Mouse (Mus musculus) embryonic facial prominence, embryonic 13.5 days (tissue): ENCODE measurements around the gene Cfh. TPM values are rescaled to one million over a fixed set of nuclear protein-coding genes. Genes with fewer than 3 reads are reported as not detected.
"Not testable (repeated sequence)": the region's sequence is repeated elsewhere in the genome, so short reads cannot be mapped to it uniquely, and the experiment has no call there.

Experiments used
- ATAC-seq: fragments of 200-750 bp; cut with Nextera tagmentation; 2 replicates; pipeline ENCODE4 v1.8.0; 2017; ENCODE audit warnings: low read depth; ENCODE audit not compliant: insufficient number of reproducible peaks, insufficient read depth, low FRiP score, low TSS enrichment
- H3K27ac ChIP-seq: fragments of 300-500 bp; sonication (generic); 2 replicates; pipeline ENCODE4 v1.5.1; 2015; ENCODE audit warnings: moderate library complexity, mild to moderate bottlenecking, inconsistent platforms
- H3K27me3 ChIP-seq: fragments of 300-500 bp; sonication (generic); 2 replicates; pipeline ENCODE4 v1.6.1; 2015; ENCODE audit warnings: mild to moderate bottlenecking, inconsistent platforms
- H3K36me3 ChIP-seq: fragments of 300-500 bp; sonication (generic); 2 replicates; pipeline ENCODE4 v1.6.1; 2015; ENCODE audit warnings: mild to moderate bottlenecking, inconsistent platforms
- H3K4me1 ChIP-seq: fragments of 300-500 bp; sonication (generic); 2 replicates; pipeline ENCODE4 v1.6.1; 2015; ENCODE audit warnings: inconsistent platforms
- H3K4me2 ChIP-seq: fragments of 300-500 bp; sonication (generic); 2 replicates; pipeline ENCODE4 v1.6.1; 2015; ENCODE audit warnings: moderate library complexity, mild to moderate bottlenecking, inconsistent platforms
- H3K4me3 ChIP-seq: fragments of 300-500 bp; sonication (generic); 2 replicates; pipeline ENCODE4 v1.5.1; 2015; ENCODE audit warnings: mild to moderate bottlenecking, inconsistent platforms
- H3K9ac ChIP-seq: fragments of 300-500 bp; sonication (generic); 2 replicates; pipeline ENCODE4 v1.6.1; 2015; ENCODE audit warnings: mild to moderate bottlenecking, inconsistent platforms
- H3K9me3 ChIP-seq: fragments of 300-500 bp; sonication (generic); 2 replicates; pipeline ENCODE4 v1.6.1; 2016; ENCODE audit warnings: inconsistent platforms
- WGBS: fragments of 180-500 bp; shearing (Covaris S2); methylation state at CpG from one replicate; pipeline ENCODE4 v1.1.7; 2015; ENCODE audit warnings: mixed read lengths; 5-methylcytosine and 5-hydroxymethylcytosine counted together
- polyA plus RNA-seq: library from polyadenylated mRNA; unstranded; fragments of >200 nt; fragmentation: Nextera tagmentation; extraction: Ambion mirVana; gene quantifications from 2 replicates; pipeline ENCODE4 v1.2.1, GENCODE M21; 2015

Gene Cfh
- polyA plus RNA-seq, result 6.0 and 6.6 TPM in 2 replicates

DNA sequence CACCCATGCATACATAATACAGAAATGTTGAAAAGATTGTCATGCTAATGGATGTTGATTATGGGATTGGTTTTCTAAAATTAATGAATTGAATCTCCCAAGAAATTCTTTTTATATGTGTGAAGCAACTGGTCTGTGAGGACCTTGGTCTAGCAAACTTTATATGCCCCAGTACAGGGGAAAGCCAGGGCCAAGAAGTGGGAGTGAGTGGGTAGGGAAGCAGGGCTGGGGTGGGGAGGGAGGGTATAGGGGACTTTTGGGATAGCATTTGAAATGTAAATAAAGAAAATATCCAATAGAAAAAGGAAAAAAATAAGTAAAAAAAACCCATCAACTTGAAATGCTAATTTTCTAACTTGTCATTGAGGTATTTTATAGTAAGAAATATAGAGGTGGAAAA, at the start of gene Cfh:
Gene Cfh (minus strand): TSS at position 101 of the 400 bp plus-strand sequence.
- H3K27ac ChIP-seq, H3K4me2 ChIP-seq, H3K4me1 ChIP-seq, ATAC-seq, H3K9me3 ChIP-seq, H3K9ac ChIP-seq, H3K36me3 ChIP-seq, H3K4me3 ChIP-seq, H3K27me3 ChIP-seq: not testable (repeated sequence)

GRCm38 (mm10) chr1:140226673-140227072, 43.1 kb upstream of the Cfh start:
- ATAC-seq, result no peak
- H3K9ac ChIP-seq, result no peak overlapping the region
- H3K27ac ChIP-seq, result no peak overlapping the region
- H3K4me1 ChIP-seq, result no peaks in the 10 kb centered on the region
- H3K9me3 ChIP-seq, result no peaks in the 10 kb centered on the region
- no peaks in the 10 kb centered on the region for H3K36me3 ChIP-seq
- no peaks in the 10 kb centered on the region for H3K27me3 ChIP-seq
- 61% methylated on average over 8 of the region's 8 CpGs for WGBS
- no peak overlapping the region for H3K4me3 ChIP-seq
- H3K4me2 ChIP-seq, result no peak overlapping the region

- Histone ChIP-seq H3K27ac (no peak overlapping the region), H3K9me3 (no peaks in the 10 kb centered on the region), H3K4me3 (no peak overlapping the region), H3K36me3 (no peaks in the 10 kb centered on the region), H3K4me1 (no peaks in the 10 kb centered on the region), H3K4me2 (no peak overlapping the region), H3K27me3 (no peaks in the 10 kb centered on the region), H3K9ac (no peak overlapping the region)
- ATAC-seq, result no peak
- 38% methylated on average over 3 of the region's 3 CpGs for WGBS
These were observed 41.7 kb upstream of the Cfh start for GRCm38 (mm10) chr1:140225221-140225620.

GRCm38 (mm10) chr1:140205329-140205728, 21.8 kb upstream of the Cfh start:
- Histone ChIP-seq H3K27ac (no peak overlapping the region), H3K4me1 (no peaks in the 10 kb centered on the region), H3K4me3 (no peak overlapping the region), H3K9me3 (no peaks in the 10 kb centered on the region), H3K36me3 (no peaks in the 10 kb centered on the region), H3K27me3 (no peaks in the 10 kb centered on the region), H3K9ac (no peak overlapping the region), H3K4me2 (no peak overlapping the region)
- WGBS, result 69% methylated on average over 2 of the region's 2 CpGs
- no peak for ATAC-seq

- WGBS, result 68% methylated on average over 2 of the region's 2 CpGs
- ATAC-seq, H3K36me3 ChIP-seq, H3K9ac ChIP-seq, H3K9me3 ChIP-seq, H3K4me3 ChIP-seq, H3K4me2 ChIP-seq, H3K4me1 ChIP-seq, H3K27me3 ChIP-seq, H3K27ac ChIP-seq: not testable (repeated sequence)
These were observed 4.9 kb upstream of the Cfh start for GRCm38 (mm10) chr1:140188500-140188899.

GRCm38 (mm10) chr1:140183208-140183607, 356 bp downstream of the Cfh start:
- WGBS, result 45% methylated on average over 2 of the region's 2 CpGs
- H3K9ac ChIP-seq, result no peak overlapping the region
- H3K4me3 ChIP-seq, result no peak overlapping the region
- H3K4me1 ChIP-seq, result peaks cover 3% of the 10 kb centered on the region
- no peak for ATAC-seq
- no peak overlapping the region for H3K4me2 ChIP-seq
- no peak overlapping the region for H3K27ac ChIP-seq
- H3K9me3 ChIP-seq, result no peaks in the 10 kb centered on the region
- H3K36me3 ChIP-seq, result no peaks in the 10 kb centered on the region
- no peaks in the 10 kb centered on the region for H3K27me3 ChIP-seq

GRCm38 (mm10) chr1:140180125-140180524, 3.4 kb downstream of the Cfh start:
- 54% methylated on average over 1 of the region's 1 CpGs for WGBS
- Histone ChIP-seq H3K27me3 (no peaks in the 10 kb centered on the region), H3K36me3 (no peaks in the 10 kb centered on the region), H3K27ac (no peak overlapping the region), H3K4me3 (no peak overlapping the region), H3K4me1 (peaks cover 3% of the 10 kb centered on the region), H3K4me2 (no peak overlapping the region), H3K9ac (no peak overlapping the region), H3K9me3 (no peaks in the 10 kb centered on the region)
- no peak for ATAC-seq

- Histone ChIP-seq H3K4me2 (no peak overlapping the region), H3K27me3 (no peaks in the 10 kb centered on the region), H3K27ac (no peak overlapping the region), H3K36me3 (no peaks in the 10 kb centered on the region), H3K9ac (no peak overlapping the region), H3K4me1 (no peaks in the 10 kb centered on the region), H3K4me3 (no peak overlapping the region), H3K9me3 (no peaks in the 10 kb centered on the region)
- WGBS, result 71% methylated on average over 2 of the region's 2 CpGs
- no peak for ATAC-seq
These were observed 8.1 kb downstream of the Cfh start for GRCm38 (mm10) chr1:140175442-140175841.

DNA sequence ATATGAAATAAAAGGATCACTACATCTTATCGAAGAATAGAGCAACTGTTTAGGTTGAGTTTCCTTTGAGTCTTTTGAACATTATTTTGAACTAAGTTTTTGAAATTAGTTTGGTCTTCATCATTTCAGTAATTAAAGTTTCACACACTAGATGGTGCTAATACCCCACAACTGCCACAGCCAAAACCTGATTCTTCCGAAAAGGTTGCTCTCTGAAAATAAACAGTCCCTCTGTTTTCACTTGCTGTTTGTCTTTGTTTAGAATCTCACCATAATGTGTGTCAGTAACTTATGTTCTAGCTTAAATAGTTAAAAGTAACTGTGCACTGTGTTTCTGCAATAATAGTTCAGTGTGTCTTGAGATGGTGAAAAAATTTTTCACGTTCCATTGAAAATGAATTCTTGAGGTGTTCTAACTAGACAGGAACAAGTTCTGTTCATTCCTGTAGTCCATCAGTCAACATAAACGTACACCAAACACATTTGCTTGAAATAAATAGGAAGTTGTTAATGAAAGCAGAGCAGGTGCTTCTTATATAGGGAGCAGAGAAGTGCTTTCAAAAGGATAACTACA, 11.9 kb downstream of the Cfh start:
- Histone ChIP-seq H3K9ac (no peak overlapping the region), H3K4me2 (no peak overlapping the region), H3K4me1 (no peaks in the 10 kb centered on the region), H3K9me3 (no peaks in the 10 kb centered on the region), H3K4me3 (no peak overlapping the region), H3K27me3 (no peaks in the 10 kb centered on the region), H3K27ac (no peak overlapping the region), H3K36me3 (no peaks in the 10 kb centered on the region)
- WGBS, result 42% methylated on average over 4 of the region's 4 CpGs
- no peak for ATAC-seq

DNA sequence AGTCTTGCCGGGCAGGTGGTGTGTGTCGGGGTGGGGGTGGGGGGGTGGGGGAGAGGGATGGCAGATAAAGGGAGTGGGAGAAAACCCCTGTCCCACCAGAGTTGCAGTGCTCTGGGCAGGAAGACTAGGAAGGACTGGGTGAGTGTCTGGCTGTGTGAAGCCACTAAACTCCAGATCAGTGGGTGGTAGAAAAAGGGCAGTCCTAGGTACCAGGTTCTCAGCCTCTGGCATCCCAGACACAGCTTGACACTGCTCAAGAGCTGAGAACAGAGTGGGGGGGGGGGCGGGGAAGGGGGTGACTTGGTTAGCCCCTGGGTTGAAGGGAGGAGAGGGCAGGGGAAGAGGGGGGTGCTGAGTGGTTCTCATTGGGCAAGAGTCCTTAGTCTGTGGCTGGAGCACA, 24.6 kb downstream of the Cfh start:
- 90% methylated on average over 3 of the region's 3 CpGs for WGBS
- H3K4me1 ChIP-seq, result no peaks in the 10 kb centered on the region
- no peaks in the 10 kb centered on the region for H3K36me3 ChIP-seq
- H3K27ac ChIP-seq, result no peak overlapping the region
- ATAC-seq, result no peak
- no peak overlapping the region for H3K4me3 ChIP-seq
- H3K27me3 ChIP-seq, result no peaks in the 10 kb centered on the region
- no peak overlapping the region for H3K4me2 ChIP-seq
- no peaks in the 10 kb centered on the region for H3K9me3 ChIP-seq
- H3K9ac ChIP-seq, result no peak overlapping the region

GRCm38 (mm10) chr1:140069471-140069870, 114.1 kb downstream of the Cfh start:
- no peaks in the 10 kb centered on the region for H3K27me3 ChIP-seq

More at GRCm38 (mm10) chr1:140069471-140069870, 114.1 kb downstream of the Cfh start:
- no peak overlapping the region for H3K9ac ChIP-seq
- H3K4me1 ChIP-seq, result no peaks in the 10 kb centered on the region
- no peak overlapping the region for H3K4me3 ChIP-seq
- H3K36me3 ChIP-seq, result no peaks in the 10 kb centered on the region
- no peak for ATAC-seq
- H3K4me2 ChIP-seq, result no peak overlapping the region
- no peaks in the 10 kb centered on the region for H3K9me3 ChIP-seq
- H3K27ac ChIP-seq, result no peak overlapping the region
